Mouse (Mus musculus) stomach, embryonic 14.5 days (tissue): ENCODE measurements around the gene Hint2. TPM values are rescaled to one million over a fixed set of nuclear protein-coding genes. Genes with fewer than 3 reads are reported as not detected.

Source experiments
- ATAC-seq: fragments of 200-750 bp; cut with Nextera tagmentation; 2 replicates; pipeline ENCODE4 v1.8.0; 2017; ENCODE audit warnings: low read depth, moderate TSS enrichment; ENCODE audit not compliant: insufficient number of reproducible peaks, insufficient read depth, low FRiP score
- H3K27ac ChIP-seq: fragments of 300-500 bp; sonication (generic); 2 replicates; pipeline ENCODE4 v1.5.1; 2014; ENCODE audit warnings: mild to moderate bottlenecking, low read length, moderate library complexity, mixed read lengths
- H3K27me3 ChIP-seq: fragments of 300-500 bp; sonication (generic); 2 replicates; pipeline ENCODE4 v1.6.1; 2014; ENCODE audit warnings: low read length, control low read depth, mixed read lengths; ENCODE audit not compliant: control insufficient read depth, insufficient read depth
- H3K36me3 ChIP-seq: fragments of 300-500 bp; sonication (generic); 2 replicates; pipeline ENCODE4 v1.6.1; 2014; ENCODE audit warnings: mild to moderate bottlenecking, control low read depth, low read length, moderate library complexity, mixed read lengths; ENCODE audit not compliant: control insufficient read depth, insufficient read depth
- H3K4me1 ChIP-seq: fragments of 300-500 bp; sonication (generic); 2 replicates; pipeline ENCODE4 v1.6.1; 2014; ENCODE audit warnings: low read length, control low read depth, mixed read lengths; ENCODE audit not compliant: control insufficient read depth, insufficient read depth
- H3K4me2 ChIP-seq: fragments of 300-500 bp; sonication (generic); replicated peaks from 2 replicates; pipeline ENCODE4 v1.6.1; 2014; ENCODE audit warnings: low read depth, low read length, control low read depth
- H3K4me3 ChIP-seq: fragments of 300-500 bp; sonication (generic); 2 replicates; pipeline ENCODE4 v1.5.1; 2014; ENCODE audit warnings: low read depth, low read length, control low read depth
- H3K9ac ChIP-seq: fragments of 300-500 bp; sonication (generic); replicated peaks from 2 replicates; pipeline ENCODE4 v1.6.1; 2014; ENCODE audit warnings: low read depth, mild to moderate bottlenecking, control low read depth, low read length, moderate library complexity, mixed read lengths
- H3K9me3 ChIP-seq: fragments of 300-500 bp; sonication (generic); 2 replicates; pipeline ENCODE4 v1.6.1; 2016; ENCODE audit warnings: low read depth, low read length, control low read depth; ENCODE audit not compliant: control insufficient read depth
- WGBS: fragments of 180-500 bp; shearing (Covaris S2); extraction: QIAGEN DNeasy Blood & Tissue Kit; methylation state at CpG from one replicate; pipeline ENCODE4 v1.1.7; 2014; 5-methylcytosine and 5-hydroxymethylcytosine counted together
- polyA plus RNA-seq: library from polyadenylated mRNA; unstranded; fragments of >200 nt; fragmentation: Nextera tagmentation; extraction: Ambion mirVana; gene quantifications from 2 replicates; pipeline ENCODE4 v1.2.1, GENCODE M21; 2014

The Hint2 gene
- polyA plus RNA-seq: 103 and 112 TPM in 2 replicates

DNA sequence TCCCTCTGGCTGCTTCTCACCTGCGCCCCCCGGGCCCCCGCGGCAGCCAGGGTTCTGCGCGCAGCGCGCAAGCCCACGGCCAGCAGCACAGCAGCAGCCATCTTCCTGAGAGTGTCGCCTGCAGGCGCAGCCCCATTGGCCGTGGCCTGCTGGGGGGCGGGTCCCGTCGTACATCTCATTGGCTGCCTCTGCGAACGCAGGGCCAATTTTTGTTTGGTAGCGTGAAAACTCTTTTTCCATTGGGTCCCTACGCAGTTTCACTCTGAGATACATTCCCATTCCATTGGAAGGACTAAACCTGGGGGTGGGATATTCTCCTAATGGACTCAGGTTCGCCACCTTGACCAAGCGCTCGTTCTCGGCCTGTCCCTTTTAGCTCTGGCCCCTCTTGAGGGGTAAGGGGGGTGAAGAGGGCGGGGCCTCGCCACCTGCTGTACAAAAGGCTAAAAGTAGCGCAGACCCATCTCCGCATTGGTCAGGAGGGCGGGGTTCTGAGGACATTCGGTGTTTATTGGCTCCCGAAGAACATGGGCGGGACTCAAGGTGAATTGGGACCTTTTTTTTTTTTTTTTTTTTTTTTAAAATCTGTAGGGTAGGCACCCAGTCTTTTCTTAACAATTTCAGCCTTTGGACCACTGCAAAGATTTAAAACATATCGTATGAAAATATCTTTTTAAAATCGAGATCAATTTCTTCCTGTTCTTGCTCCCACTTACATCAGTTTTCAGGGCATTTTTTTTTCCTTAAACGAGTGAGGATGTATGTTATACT lies at the start of gene Hint2:
Gene Hint2, minus strand, starts transcription at position 128 of the 771 bp plus-strand sequence.
- ATAC-seq: peak; percentile 94
- WGBS: 1% methylated on average over 34 of the region's 34 CpGs

DNA sequence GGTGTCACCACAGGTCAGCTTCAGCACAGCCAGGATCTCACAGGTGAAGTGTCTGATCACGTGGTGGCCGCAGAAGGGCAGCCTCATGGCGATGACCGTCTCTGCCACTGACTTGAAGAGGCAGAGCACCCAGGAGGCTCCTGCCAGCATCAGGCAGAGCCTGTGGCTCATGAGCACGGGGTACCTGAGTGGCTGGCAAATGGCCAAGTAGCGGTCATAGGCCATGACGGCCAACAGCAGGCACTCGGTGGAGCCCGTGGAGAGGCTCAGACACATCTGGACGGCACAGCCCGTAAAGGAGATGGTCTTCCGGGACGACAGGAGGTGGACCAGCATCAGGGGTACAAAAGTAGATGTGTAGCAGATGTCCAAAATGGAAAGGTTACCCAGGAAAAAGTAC lies 49.7 kb upstream of the Hint2 start:
- H3K4me2 ChIP-seq: no peak overlapping the region
- H3K4me3 ChIP-seq: no peak overlapping the region
- WGBS: 73% methylated on average over 13 of the region's 13 CpGs
- no peak overlapping the region for H3K27ac ChIP-seq
- no peak overlapping the region for H3K9ac ChIP-seq
- H3K9me3 ChIP-seq: no peaks in the 10 kb centered on the region
- H3K27me3 ChIP-seq: no peaks in the 10 kb centered on the region
- no peaks in the 10 kb centered on the region for H3K36me3 ChIP-seq
- H3K4me1 ChIP-seq: no peaks in the 10 kb centered on the region
- ATAC-seq: no peak

More for the DNA sequence above, at the start of gene Hint2:
- Histone ChIP-seq H3K4me1 (peaks cover 2% of the 10 kb centered on the region; the same call in 1 of the 2 replicates), H3K27me3 (no peaks in the 10 kb centered on the region), H3K9ac (peak within 1 kb of the TSS; percentile 70), H3K9me3 (no peaks in the 10 kb centered on the region), H3K36me3 (no peaks in the 10 kb centered on the region), H3K27ac (peak within 1 kb of the TSS; percentile 79), H3K4me3 (peak within 1 kb of the TSS; percentile 69), H3K4me2 (peak within 1 kb of the TSS; percentile 75)

DNA sequence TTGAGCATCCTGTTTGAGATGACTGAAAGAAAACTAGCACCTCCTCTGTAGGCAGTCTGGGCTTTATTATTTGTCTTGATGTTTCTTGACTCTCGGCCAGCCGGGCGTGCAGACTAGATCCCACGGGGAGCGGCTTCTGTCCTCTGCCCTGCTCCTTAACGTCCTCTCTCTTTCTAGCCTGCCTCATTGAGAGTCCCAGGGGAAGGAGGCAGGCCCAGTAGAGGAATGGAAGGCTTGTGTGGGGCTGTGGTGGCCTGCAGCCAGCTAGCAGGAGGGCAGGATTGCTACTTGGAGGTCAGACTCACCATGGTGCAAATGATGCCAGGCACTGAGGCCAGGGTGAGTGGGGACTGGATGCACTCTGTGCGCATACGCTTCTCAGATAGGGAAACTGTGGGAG lies 47.6 kb upstream of the Hint2 start:
- Histone ChIP-seq H3K9me3 (no peaks in the 10 kb centered on the region), H3K27ac (no peak overlapping the region), H3K4me2 (no peak overlapping the region), H3K36me3 (no peaks in the 10 kb centered on the region), H3K9ac (no peak overlapping the region), H3K4me1 (no peaks in the 10 kb centered on the region), H3K27me3 (no peaks in the 10 kb centered on the region), H3K4me3 (no peak overlapping the region)
- 85% methylated on average over 8 of the region's 8 CpGs for WGBS
- ATAC-seq: no peak

GRCm38 (mm10) chr4:43703439-43703838 lies 47.2 kb upstream of the Hint2 start:
- Histone ChIP-seq H3K4me2 (no peak overlapping the region), H3K36me3 (no peaks in the 10 kb centered on the region), H3K9me3 (no peaks in the 10 kb centered on the region), H3K4me3 (no peak overlapping the region), H3K4me1 (no peaks in the 10 kb centered on the region), H3K27ac (no peak overlapping the region), H3K27me3 (no peaks in the 10 kb centered on the region), H3K9ac (no peak overlapping the region)
- 72% methylated on average over 6 of the region's 6 CpGs for WGBS
- no peak for ATAC-seq

GRCm38 (mm10) chr4:43700707-43701106 lies 44.4 kb upstream of the Hint2 start, which contains the start of gene Olfr70:
TSS of gene Olfr70 (minus strand) at chr4:43700807.
- H3K9me3 ChIP-seq: no peaks in the 10 kb centered on the region
- no peaks in the 10 kb centered on the region for H3K36me3 ChIP-seq
- H3K27me3 ChIP-seq: no peaks in the 10 kb centered on the region
- 85% methylated on average over 6 of the region's 6 CpGs for WGBS
- no peak within 1 kb of the TSS for H3K4me3 ChIP-seq
- no peak within 1 kb of the TSS for H3K4me2 ChIP-seq
- H3K27ac ChIP-seq: no peak within 1 kb of the TSS
- no peak within 1 kb of the TSS for H3K9ac ChIP-seq
- no peak for ATAC-seq
- H3K4me1 ChIP-seq: no peaks in the 10 kb centered on the region

DNA sequence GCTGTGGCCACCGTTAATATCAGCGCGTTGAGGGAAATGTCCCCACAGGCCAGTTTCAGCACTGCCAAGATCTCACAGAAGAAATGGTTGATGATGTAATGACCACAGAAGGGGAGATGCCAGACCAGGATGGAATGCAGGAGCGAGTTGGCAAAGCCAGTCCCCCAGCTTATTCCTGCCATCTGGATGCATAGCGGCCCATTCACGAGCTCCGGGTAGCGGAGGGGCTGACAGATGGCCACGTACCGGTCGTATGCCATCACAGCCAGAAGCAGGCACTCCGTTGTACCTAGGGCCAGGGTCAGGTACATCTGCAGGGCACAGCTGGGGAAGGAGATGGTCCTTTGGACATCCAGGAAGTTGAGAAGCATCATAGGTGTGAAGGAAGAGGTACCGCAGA lies 40.3 kb upstream of the Hint2 start:
- no peak overlapping the region for H3K9ac ChIP-seq
- no peaks in the 10 kb centered on the region for H3K36me3 ChIP-seq
- no peak overlapping the region for H3K27ac ChIP-seq
- H3K4me1 ChIP-seq: no peaks in the 10 kb centered on the region
- ATAC-seq: no peak
- WGBS: 89% methylated on average over 13 of the region's 13 CpGs
- H3K27me3 ChIP-seq: no peaks in the 10 kb centered on the region
- H3K4me2 ChIP-seq: no peak overlapping the region
- H3K9me3 ChIP-seq: no peaks in the 10 kb centered on the region
- H3K4me3 ChIP-seq: no peak overlapping the region

DNA sequence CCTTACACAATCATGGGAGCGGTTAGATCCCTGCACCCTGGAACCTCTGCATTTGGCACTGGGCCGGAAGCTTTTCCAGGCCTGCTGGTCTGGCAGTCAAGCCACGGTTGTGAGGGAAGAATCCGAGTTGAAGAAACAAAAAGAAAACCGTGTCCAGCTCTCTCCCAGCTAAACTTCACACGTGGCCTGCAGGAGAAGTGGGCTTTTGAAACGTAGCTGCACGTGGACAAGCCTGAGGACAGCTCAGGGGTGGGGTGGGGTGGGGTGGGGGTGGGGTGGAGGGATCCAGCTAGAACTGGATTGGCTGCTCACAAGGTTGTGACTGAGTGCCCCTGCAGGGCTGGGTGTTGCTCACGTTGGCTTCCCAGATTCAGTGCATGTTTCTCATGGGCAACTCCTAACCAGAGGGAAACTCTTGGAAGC lies 39.0 kb upstream of the Hint2 start:
- Histone ChIP-seq H3K27ac (no peak overlapping the region), H3K9ac (no peak overlapping the region)
- WGBS: 24% methylated on average over 9 of the region's 9 CpGs

GRCm38 (mm10) chr4:43694439-43695248 lies 38.4 kb upstream of the Hint2 start:
- no peak for ATAC-seq
- Histone ChIP-seq H3K36me3 (peaks cover 5% of the 10 kb centered on the region; the same call in 1 of the 2 replicates), H3K27me3 (no peaks in the 10 kb centered on the region), H3K27ac (no peak overlapping the region), H3K9me3 (no peaks in the 10 kb centered on the region), H3K4me1 (no peaks in the 10 kb centered on the region), H3K4me2 (no peak overlapping the region), H3K9ac (no peak overlapping the region), H3K4me3 (no peak overlapping the region)
- WGBS: 79% methylated on average over 1 of the region's 1 CpGs

More for the DNA sequence above, 39.0 kb upstream of the Hint2 start:
- Histone ChIP-seq H3K9me3 (no peaks in the 10 kb centered on the region), H3K27me3 (no peaks in the 10 kb centered on the region), H3K36me3 (no peaks in the 10 kb centered on the region), H3K4me1 (no peaks in the 10 kb centered on the region), H3K4me3 (no peak overlapping the region), H3K4me2 (no peak overlapping the region)
- peak; percentile 81; the same call in 1 of the 2 replicates for ATAC-seq
